Mouse (Mus musculus): ENCODE measurements at regions not wholly inside any gene's neighbourhood (a gene's known extent, or its start where the extent isn't known, plus 50 kb on each side); places are given as distances from the start of the nearest gene placed in this dataset.

- no peak for TF ChIP-seq CTCF (IDR thresholded peaks at IDR 0.05; ENCODE audit: low read depth)
- TF ChIP-seq EP300 (optimal IDR thresholded peaks at IDR 0.05) = no peak
Observed at GRCm38 (mm10) chr2:142996088-142996487, 66.8 kb upstream of the Snrpb2 start.

Measured in stomach, postnatal 0 days (tissue).